Mouse (Mus musculus): ENCODE results near the gene Atp1a4. TPM values are rescaled to one million over a fixed set of nuclear protein-coding genes. Genes with fewer than 3 reads are reported as not detected.

Gene Atp1a4
- total and polyA plus RNA-seq, 3 experiments: 0.05 TPM; not detected in 2

DNA sequence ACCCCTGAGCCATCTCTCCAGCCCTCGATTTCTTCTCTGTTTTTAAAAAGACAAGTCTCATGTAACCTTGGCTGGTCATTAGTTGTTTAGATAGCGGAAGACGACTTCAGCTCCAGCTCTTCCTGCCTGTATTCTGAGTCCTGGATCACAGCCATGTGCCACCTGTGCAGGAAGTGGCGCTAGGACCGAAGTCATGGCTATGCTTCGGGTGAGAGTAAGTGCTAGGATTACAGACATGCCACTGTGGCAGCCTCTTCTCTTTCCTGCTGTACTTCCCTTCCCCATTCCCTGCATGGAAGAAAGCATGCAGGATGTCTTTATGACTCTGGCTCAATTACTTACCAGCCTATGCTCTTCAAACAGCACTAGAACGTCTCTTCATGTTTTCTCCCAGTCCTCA lies 79.1 kb downstream of the Atp1a4 start:
- no peaks in the 10 kb centered on the region for H3K27me3 ChIP-seq (ENCODE audit: insufficient read depth, low read length)
- no peak for DNase-seq (ENCODE audit: low spot score)
- H3K36me3 ChIP-seq (replicated peaks): peaks cover 73% of the 10 kb centered on the region

DNA sequence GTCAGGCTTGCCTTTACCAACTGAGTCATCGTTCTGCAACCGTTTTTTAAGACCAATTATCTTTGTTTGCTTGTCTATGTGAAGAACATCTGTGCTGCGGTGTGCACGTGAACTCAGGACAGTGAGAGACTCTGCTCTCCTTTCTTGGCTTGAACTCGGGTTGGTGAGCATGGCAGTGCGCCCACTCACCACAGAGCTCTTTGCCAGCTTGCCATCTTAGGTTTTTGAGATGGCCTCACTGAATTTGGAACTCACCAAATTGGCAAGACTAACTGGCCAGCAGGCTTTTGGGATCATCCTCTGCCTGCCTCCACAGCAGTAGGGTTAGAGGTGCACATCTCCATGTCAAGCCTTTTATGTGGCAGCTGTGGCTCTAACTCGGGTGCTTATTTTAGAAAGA lies 80.4 kb downstream of the Atp1a4 start:
- ATAC-seq (ENCODE audit: extremely low read depth, insufficient number of reproducible peaks, low FRiP score, poor library complexity, severe bottlenecking) (no peak), DNase-seq (ENCODE audit: low spot score) (no peak)
- TF ChIP-seq TAL1 (conservative IDR thresholded peaks at IDR 0.05; ENCODE audit: low read depth, low read length) (no peak), GATA2 (IDR thresholded peaks at IDR 0.05; ENCODE audit: borderline replicate concordance, low read depth, low read length) (no peak), GATA1 (IDR thresholded peaks at IDR 0.05; ENCODE audit: borderline replicate concordance, low read length) (no peak), POLR2AphosphoS5 (IDR thresholded peaks at IDR 0.05; ENCODE audit: insufficient replicate concordance, low read depth, low read length) (no peak), CTCF (IDR thresholded peaks at IDR 0.05; ENCODE audit: low read depth, low read length) (no peak)
- H3K4me3 ChIP-seq (ENCODE audit: low read depth, low read length): no peak overlapping the region
- no peaks in the 10 kb centered on the region for H3K27me3 ChIP-seq (ENCODE audit: insufficient read depth, low read length)
- peaks cover 3% of the 10 kb centered on the region for H3K4me1 ChIP-seq (ENCODE audit: insufficient read depth, low read depth, low read length)
- H3K36me3 ChIP-seq (replicated peaks): peaks cover 83% of the 10 kb centered on the region
- H3K9me3 ChIP-seq (replicated peaks): no peaks in the 10 kb centered on the region

More for the DNA sequence above, 79.1 kb downstream of the Atp1a4 start:
- ATAC-seq (ENCODE audit: extremely low read depth, insufficient number of reproducible peaks, low FRiP score, poor library complexity, severe bottlenecking): no peak
- peaks cover 4% of the 10 kb centered on the region for H3K4me1 ChIP-seq (ENCODE audit: insufficient read depth, low read depth, low read length)
- H3K9me3 ChIP-seq (replicated peaks): no peaks in the 10 kb centered on the region
- H3K4me3 ChIP-seq (ENCODE audit: low read depth, low read length): no peak overlapping the region
- TF ChIP-seq TAL1 (conservative IDR thresholded peaks at IDR 0.05; ENCODE audit: low read depth, low read length): no peak
- TF ChIP-seq GATA1 (IDR thresholded peaks at IDR 0.05; ENCODE audit: borderline replicate concordance, low read length): no peak
- no peak for TF ChIP-seq GATA2 (IDR thresholded peaks at IDR 0.05; ENCODE audit: borderline replicate concordance, low read depth, low read length)
- no peak for TF ChIP-seq CTCF (IDR thresholded peaks at IDR 0.05; ENCODE audit: low read depth, low read length)
- no peak for TF ChIP-seq POLR2AphosphoS5 (IDR thresholded peaks at IDR 0.05; ENCODE audit: insufficient replicate concordance, low read depth, low read length)

Other genes starting within 250 kb of the Atp1a4 start
- gene Vangl2, start 230.0 kb downstream of the Atp1a4 start, total RNA-seq (2014; fragmentation: Nextera tagmentation): not detected in 2 replicates
- under 0.01 and 0.05 TPM in 2 replicates for gene Vangl2, start 230.0 kb downstream of the Atp1a4 start, total RNA-seq (2017)
- not detected in 2 replicates for gene Vangl2, start 230.0 kb downstream of the Atp1a4 start, polyA plus RNA-seq (2012)
- not detected in 2 replicates for gene Nhlh1, start 200.8 kb downstream of the Atp1a4 start, total RNA-seq (2014; fragmentation: Nextera tagmentation)
- gene Nhlh1, start 200.8 kb downstream of the Atp1a4 start, total RNA-seq (2017): not detected in 2 replicates
- 0.02 TPM in 1 of 2 replicates, not detected in the other for gene Nhlh1, start 200.8 kb downstream of the Atp1a4 start, polyA plus RNA-seq (2012)
- 302 and 320 TPM in 2 replicates for gene Copa, start 175.9 kb downstream of the Atp1a4 start, total RNA-seq (2014; fragmentation: Nextera tagmentation)
- 153 and 166 TPM in 2 replicates for gene Copa, start 175.9 kb downstream of the Atp1a4 start, total RNA-seq (2017)
- 39.4 and 50.6 TPM in 2 replicates for gene Copa, start 175.9 kb downstream of the Atp1a4 start, polyA plus RNA-seq (2012)
- 79.3 and 86.3 TPM in 2 replicates for gene Ncstn, start 175.6 kb downstream of the Atp1a4 start, total RNA-seq (2014; fragmentation: Nextera tagmentation)
- 29.7 and 33.4 TPM in 2 replicates for gene Ncstn, start 175.6 kb downstream of the Atp1a4 start, total RNA-seq (2017)
- 6.8 and 7.6 TPM in 2 replicates for gene Ncstn, start 175.6 kb downstream of the Atp1a4 start, polyA plus RNA-seq (2012)
- 47.6 and 55.4 TPM in 2 replicates for gene Pex19, start 131.7 kb downstream of the Atp1a4 start, total RNA-seq (2014; fragmentation: Nextera tagmentation)
- gene Pex19, start 131.7 kb downstream of the Atp1a4 start, total RNA-seq (2017): 51.8 and 54.2 TPM in 2 replicates
- gene Pex19, start 131.7 kb downstream of the Atp1a4 start, polyA plus RNA-seq (2012): 12.5 and 24.9 TPM in 2 replicates
- gene Dcaf8, start 110.3 kb downstream of the Atp1a4 start, total RNA-seq (2014; fragmentation: Nextera tagmentation): 82.2 and 116 TPM in 2 replicates
- gene Dcaf8, start 110.3 kb downstream of the Atp1a4 start, total RNA-seq (2017): 120 and 124 TPM in 2 replicates
- 47.8 and 60.1 TPM in 2 replicates for gene Dcaf8, start 110.3 kb downstream of the Atp1a4 start, polyA plus RNA-seq (2012)
- 5.9 and 7.4 TPM in 2 replicates for gene Pea15a, start 51.6 kb downstream of the Atp1a4 start, total RNA-seq (2014; fragmentation: Nextera tagmentation)
- 9.4 and 10.4 TPM in 2 replicates for gene Pea15a, start 51.6 kb downstream of the Atp1a4 start, total RNA-seq (2017)
- gene Pea15a, start 51.6 kb downstream of the Atp1a4 start, polyA plus RNA-seq (2012): 3.2 and 4.0 TPM in 2 replicates
- gene Casq1, start 38.5 kb downstream of the Atp1a4 start, total RNA-seq (2014; fragmentation: Nextera tagmentation): not detected in 2 replicates
- gene Casq1, start 38.5 kb downstream of the Atp1a4 start, total RNA-seq (2017): 0.12 TPM in 1 of 2 replicates, not detected in the other
- not detected in 2 replicates for gene Casq1, start 38.5 kb downstream of the Atp1a4 start, polyA plus RNA-seq (2012)
- 19.9 and 33.3 TPM in 2 replicates for gene Igsf8, start 3.2 kb upstream of the Atp1a4 start, total RNA-seq (2014; fragmentation: Nextera tagmentation)
- gene Igsf8, start 3.2 kb upstream of the Atp1a4 start, total RNA-seq (2017): 13.1 and 14.8 TPM in 2 replicates
- gene Igsf8, start 3.2 kb upstream of the Atp1a4 start, polyA plus RNA-seq (2012): 69.3 and 71.4 TPM in 2 replicates
- gene Atp1a2, start 39.6 kb upstream of the Atp1a4 start, total RNA-seq (2014; fragmentation: Nextera tagmentation): not detected in 2 replicates
- gene Atp1a2, start 39.6 kb upstream of the Atp1a4 start, total RNA-seq (2017): under 0.01 and 0.05 TPM in 2 replicates
- not detected in 2 replicates for gene Atp1a2, start 39.6 kb upstream of the Atp1a4 start, polyA plus RNA-seq (2012)
- not detected in 2 replicates for gene Kcnj9, start 70.9 kb upstream of the Atp1a4 start, total RNA-seq (2014; fragmentation: Nextera tagmentation)
- not detected in 2 replicates for gene Kcnj9, start 70.9 kb upstream of the Atp1a4 start, total RNA-seq (2017)
- not detected in 2 replicates for gene Kcnj9, start 70.9 kb upstream of the Atp1a4 start, polyA plus RNA-seq (2012)
- gene Kcnj10, start 82.8 kb upstream of the Atp1a4 start, total RNA-seq (2014; fragmentation: Nextera tagmentation): 1.1 TPM in 1 of 2 replicates, not detected in the other
- gene Kcnj10, start 82.8 kb upstream of the Atp1a4 start, total RNA-seq (2017): under 0.01 and 0.11 TPM in 2 replicates
- not detected in 2 replicates for gene Kcnj10, start 82.8 kb upstream of the Atp1a4 start, polyA plus RNA-seq (2012)
- 28.3 and 29.5 TPM in 2 replicates for gene Pigm, start 118.1 kb upstream of the Atp1a4 start, total RNA-seq (2014; fragmentation: Nextera tagmentation)
- gene Pigm, start 118.1 kb upstream of the Atp1a4 start, total RNA-seq (2017): 19.2 and 19.7 TPM in 2 replicates
- gene Pigm, start 118.1 kb upstream of the Atp1a4 start, polyA plus RNA-seq (2012): 10.6 and 12.8 TPM in 2 replicates
- not detected in 2 replicates for gene Slamf9, start 216.9 kb upstream of the Atp1a4 start, total RNA-seq (2014; fragmentation: Nextera tagmentation)
- gene Slamf9, start 216.9 kb upstream of the Atp1a4 start, total RNA-seq (2017): not detected in 2 replicates
- not detected in 2 replicates for gene Slamf9, start 216.9 kb upstream of the Atp1a4 start, polyA plus RNA-seq (2012)
- gene Igsf9, start 223.4 kb upstream of the Atp1a4 start, total RNA-seq (2014; fragmentation: Nextera tagmentation): not detected in 2 replicates
- 0.12 and 0.38 TPM in 2 replicates for gene Igsf9, start 223.4 kb upstream of the Atp1a4 start, total RNA-seq (2017)
- gene Igsf9, start 223.4 kb upstream of the Atp1a4 start, polyA plus RNA-seq (2012): not detected in 2 replicates
- 1,068 and 1,186 TPM in 2 replicates for gene Tagln2, start 241.6 kb upstream of the Atp1a4 start, total RNA-seq (2014; fragmentation: Nextera tagmentation)
- 618 and 679 TPM in 2 replicates for gene Tagln2, start 241.6 kb upstream of the Atp1a4 start, total RNA-seq (2017)
- gene Tagln2, start 241.6 kb upstream of the Atp1a4 start, polyA plus RNA-seq (2012): 1,022 and 1,501 TPM in 2 replicates